Mouse (Mus musculus) thymus, adult 2 months (tissue): ENCODE data around the gene Pnp2.

Experiments
- CTCF ChIP-seq: fragments of 200-500 bp; IDR thresholded peaks from 2 replicates; pipeline ENCODE4 v1.5.1; 2012; ENCODE audit warnings: mild to moderate bottlenecking, control low read depth, low read length, moderate library complexity, borderline replicate concordance; ENCODE audit not compliant: control insufficient read depth, poor library complexity, insufficient read depth; ENCODE audit errors: extremely low read depth
- POLR2A ChIP-seq: fragments of 200-500 bp; IDR thresholded peaks from 2 replicates; pipeline ENCODE4 v1.6.1; 2012; ENCODE audit warnings: mild to moderate bottlenecking, low read length, control low read depth, moderate library complexity; ENCODE audit not compliant: control insufficient read depth, poor library complexity, insufficient read depth; ENCODE audit errors: extremely low read depth

GRCm38 (mm10) chr14:50925111-50925920 lies 30.5 kb upstream of the Pnp2 start:
- no peak for TF ChIP-seq CTCF
- no peak for TF ChIP-seq POLR2A
